Mouse (Mus musculus) cerebellum, adult 9-10 months (tissue): ENCODE data around the gene Zfp87.
A peak's percentile ranks its signal among the peaks of the same experiment; 100 is the strongest.

Source experiments
- DNase-seq: peaks from one replicate; pipeline ENCODE4 v3.0.0; 2022

The Zfp87 gene

DNA sequence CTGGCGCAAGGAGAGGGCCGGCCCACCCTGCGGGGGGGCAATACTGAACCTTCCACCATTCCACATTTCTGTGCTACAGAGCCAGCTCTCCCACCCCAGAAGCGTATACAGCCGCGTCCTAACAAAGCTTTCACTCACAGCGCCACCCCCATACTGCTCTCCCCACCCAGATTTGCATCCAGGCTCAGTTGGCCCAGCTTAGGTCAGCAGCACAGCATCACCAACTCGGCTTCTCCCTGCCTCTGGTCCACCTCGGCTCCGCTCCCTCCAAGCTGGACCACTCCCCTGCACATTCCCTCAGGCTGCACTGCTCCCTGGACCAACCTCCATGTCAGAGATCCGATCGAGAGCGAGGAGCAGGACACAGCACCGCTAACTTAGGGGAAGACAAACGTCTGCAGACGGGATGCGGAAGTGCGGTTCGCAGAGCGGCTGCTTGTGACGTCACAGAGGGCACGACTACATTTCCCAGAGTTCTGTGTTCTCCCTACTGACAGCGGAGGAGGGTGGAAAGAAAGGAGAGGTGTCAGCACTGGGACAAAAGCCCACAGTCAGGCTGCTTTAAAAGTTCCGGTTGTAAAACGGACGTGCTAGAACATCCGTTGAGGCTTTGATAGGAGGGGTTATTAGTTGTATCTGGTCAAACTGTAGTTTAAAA lies at the start of gene Zfp87, which contains the start of gene Gm26965:
Gene Zfp87, minus strand, starts transcription at position 425 of the 658 bp plus-strand sequence.
Gene Gm26965, minus strand, starts transcription at position 399 of the 658 bp plus-strand sequence.
- peak; percentile 94 for DNase-seq

GRCm38 (mm10) chr13:67572591-67573189 lies 46.7 kb upstream of the Zfp87 start:
- DNase-seq: no peak

DNA sequence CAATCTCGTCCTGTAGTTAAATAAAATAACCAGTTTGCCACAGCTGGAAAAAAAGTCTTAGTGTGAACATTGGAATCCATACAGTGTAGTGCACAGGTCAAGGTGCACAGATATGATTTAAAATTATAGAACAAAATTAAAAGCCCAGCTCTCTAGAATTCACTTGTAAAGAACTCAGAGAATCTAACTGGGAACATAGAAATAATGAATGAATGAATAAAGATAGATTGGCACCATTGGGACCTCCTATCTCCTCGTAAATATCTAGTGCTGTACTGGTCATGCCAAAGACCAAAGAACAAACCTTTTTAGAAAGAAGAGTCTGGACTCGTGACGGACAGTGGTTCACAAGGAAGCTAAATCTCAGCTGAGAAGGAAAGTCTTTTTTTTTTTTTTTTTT lies 27.8 kb upstream of the Zfp87 start, which contains the start of gene Zfp748:
Gene Zfp748, minus strand, starts transcription at position 101 of the 400 bp plus-strand sequence.
- DNase-seq: no peak

DNA sequence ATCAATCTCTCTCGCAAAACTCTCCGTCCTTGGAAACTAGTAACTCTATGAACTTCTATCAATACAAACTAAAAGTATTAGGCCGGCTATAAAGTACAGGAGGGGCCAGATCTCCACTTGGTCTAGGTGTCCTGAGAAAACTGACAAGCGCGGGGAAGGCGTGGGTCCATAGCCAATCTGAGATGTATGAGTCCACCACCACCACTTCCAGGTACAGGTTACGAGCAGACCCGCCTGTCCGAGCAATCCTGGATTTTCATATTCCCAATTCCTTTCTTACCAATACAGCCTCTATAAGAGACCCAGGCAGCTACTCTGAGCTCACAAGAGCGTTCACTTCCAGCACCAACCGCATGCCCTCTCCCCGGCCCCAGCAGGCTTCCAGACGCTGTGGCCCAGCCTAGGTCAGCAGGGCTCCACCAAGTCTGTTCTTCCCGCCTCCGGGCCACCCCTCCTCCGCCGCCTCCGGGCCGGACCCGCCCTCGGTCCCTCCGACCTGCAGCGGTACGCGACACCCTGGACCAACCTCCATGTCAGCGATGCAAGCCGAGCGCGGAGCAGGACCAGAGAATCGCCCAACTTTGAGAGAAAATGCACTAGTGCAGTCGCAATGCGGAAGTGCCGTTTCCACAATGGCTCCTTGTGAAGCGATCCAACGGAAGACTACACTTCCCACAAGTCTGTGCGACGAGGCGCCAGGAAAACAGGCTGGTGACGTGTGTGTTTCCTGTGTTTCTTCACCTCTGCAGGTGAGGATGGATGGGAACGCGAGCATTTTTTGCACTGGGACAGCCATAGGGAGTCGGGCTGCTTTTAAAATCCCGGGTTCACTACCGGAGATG lies 26.7 kb upstream of the Zfp87 start:
- peak; percentile 92 for DNase-seq

DNA sequence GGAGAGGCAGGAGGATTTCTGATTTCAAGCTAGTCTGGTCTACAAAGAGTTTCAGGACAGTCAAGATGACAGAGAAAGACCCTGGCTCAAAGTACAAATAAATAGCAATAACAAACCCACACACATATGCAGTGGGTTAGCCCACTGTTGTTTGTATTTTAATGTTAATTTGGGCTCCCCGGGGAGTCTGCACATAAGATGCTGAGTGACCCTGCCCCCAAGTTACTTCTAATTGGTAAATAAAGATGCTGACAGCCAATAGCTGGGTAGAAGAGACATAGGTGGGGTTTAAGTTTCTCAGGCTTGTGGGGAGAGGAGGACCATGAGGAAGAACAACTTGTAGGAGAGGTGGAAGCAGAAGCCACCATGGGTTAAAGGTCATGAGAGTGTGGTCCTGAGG lies 20.0 kb upstream of the Zfp87 start:
- DNase-seq: no peak

- DNase-seq: peak; percentile 29
Measured at GRCm38 (mm10) chr13:67527049-67527730, 1.2 kb upstream of the Zfp87 start.

GRCm38 (mm10) chr13:67500908-67501307 lies 25.1 kb downstream of the Zfp87 start:
- DNase-seq: peak; percentile 39

GRCm38 (mm10) chr13:67500084-67500719 lies 25.8 kb downstream of the Zfp87 start, which contains the start of gene Zfp58:
Gene Zfp58 (minus strand): TSS chr13:67500555.
- DNase-seq: peak; percentile 88

- no peak for DNase-seq
Measured at GRCm38 (mm10) chr13:67495631-67496030, 30.3 kb downstream of the Zfp87 start.

DNA sequence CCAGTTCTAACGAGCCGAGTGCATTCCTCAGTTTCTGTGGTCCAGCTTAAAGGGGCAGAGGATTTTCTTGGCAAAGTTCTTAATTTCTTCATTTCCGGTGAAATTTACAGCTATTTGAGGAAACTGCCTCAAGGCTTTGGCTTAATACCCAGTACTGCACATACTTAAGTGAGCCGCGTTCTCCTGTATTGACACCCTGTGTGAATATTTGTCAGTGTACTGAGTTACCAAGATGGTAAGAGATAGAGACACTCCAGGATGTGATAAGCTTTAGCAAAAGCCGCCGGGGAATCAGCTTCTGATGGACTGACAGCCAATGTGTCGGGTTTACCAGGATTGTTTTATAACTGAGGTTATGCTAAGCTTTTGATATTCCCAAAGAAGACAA lies 41.6 kb downstream of the Zfp87 start:
- no peak for DNase-seq

GRCm38 (mm10) chr13:67483625-67484423 lies 42.2 kb downstream of the Zfp87 start, which contains the start of gene Zfp874b:
Gene Zfp874b (minus strand): TSS chr13:67484258.
- DNase-seq: peak; percentile 95

GRCm38 (mm10) chr13:67481528-67481927 lies 44.4 kb downstream of the Zfp87 start:
- DNase-seq: no peak

DNA sequence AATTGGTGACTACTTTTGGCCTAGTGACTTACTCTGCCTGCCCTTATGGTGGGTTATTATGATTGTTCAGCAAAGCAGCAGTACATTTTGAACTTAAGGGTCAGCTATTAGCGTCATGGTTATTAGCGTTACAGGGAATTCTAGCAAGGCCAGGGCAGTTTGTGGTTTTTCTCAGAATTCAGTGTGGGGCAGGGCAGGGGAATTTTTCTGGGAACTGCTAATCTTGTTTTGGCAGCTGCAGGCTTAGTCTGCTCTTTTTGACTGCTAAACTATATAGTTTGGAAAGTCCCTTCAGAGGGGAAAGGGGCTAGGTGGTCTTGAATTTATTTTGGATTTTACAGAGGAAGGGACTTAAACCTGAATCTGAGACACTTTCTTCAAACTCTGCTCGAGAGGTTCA lies 56.7 kb downstream of the Zfp87 start:
- no peak for DNase-seq
